Comparison of ENCODE assay signal across 22 mouse cellular contexts in the genomic region with DNA sequence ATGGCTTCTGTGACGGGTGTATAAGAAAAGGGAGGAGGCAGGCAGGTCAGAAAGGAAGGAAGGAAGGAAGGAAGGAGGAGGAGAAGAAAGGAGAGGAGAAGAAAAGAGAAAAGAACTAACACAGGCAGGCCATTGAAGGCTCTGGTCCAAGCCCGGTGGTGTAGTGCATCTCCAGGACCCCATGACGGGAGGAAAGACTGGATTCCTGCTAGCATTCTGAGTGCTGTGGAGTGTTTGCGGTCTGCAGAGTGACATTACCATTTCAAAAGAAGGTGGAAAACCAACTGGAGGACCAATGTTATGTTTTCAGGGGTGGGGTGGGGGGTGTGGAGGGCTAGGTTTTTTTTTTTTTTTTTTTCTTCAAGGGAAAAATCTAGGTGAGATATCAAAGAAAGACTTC. TPM values are rescaled to one million over a fixed set of nuclear protein-coding genes. Genes with fewer than 3 reads are reported as not detected.
DNase-seq lines count a peak whose midpoint lies in the region; ATAC-seq and TF ChIP-seq lines count a peak whose summit lies in the region.
"Had no signal": no experiment of that assay in that cellular context is flagged by ENCODE, and none has a peak within 500 bp of the region (broad histone marks: within the 10 kb centered on the region; RNA-seq: fewer than 3 reads in every experiment).

No protein-coding gene starts in this region.

- H3K27ac ChIP-seq in ES-E14 (ENCODE audit: insufficient read depth, low read depth, low read length, poor library complexity, severe bottlenecking), result no peak overlapping the region
- no peak overlapping the region for H3K27ac ChIP-seq in hindbrain, embryonic 11.5 days (ENCODE audit: low read depth, low read length)
- H3K27ac ChIP-seq: embryonic facial prominence, embryonic 13.5 days; embryonic facial prominence, embryonic 15.5 days; forebrain, embryonic 10.5 days; forebrain, embryonic 12.5 days had no signal

- ATAC-seq in hindbrain, embryonic 11.5 days (ENCODE audit: low FRiP score), result no peak
- ATAC-seq: forebrain, embryonic 14.5 days; forebrain, embryonic 16.5 days had no signal

- in situ Hi-C loops in ES-E14 (cut with MboI; ENCODE audit: low sequenced_read_pairs in 2 of 2, unreplicated experiment in 2 of 2), result loop anchor here in 1 of 2 experiments (25.0 kb wide), 1 partner anchor 1640 kb away; the partner anchor contains the start of gene Cct2

- no peak overlapping the region for H3K4me2 ChIP-seq in hindbrain, embryonic 11.5 days (replicated peaks; ENCODE audit: low read depth, low read length)
- H3K4me2 ChIP-seq: embryonic facial prominence, embryonic 13.5 days; embryonic facial prominence, embryonic 15.5 days; forebrain, embryonic 12.5 days had no signal

- peaks cover 2 to 3% of the 10 kb centered on the region in 2 experiments; a peak in 2 of 4 replicates for H3K4me1 ChIP-seq in ES-E14 (ENCODE audit: control insufficient read depth in 2 of 2, insufficient read depth in 2 of 2, low read length in 2 of 2, poor library complexity in 1 of 2)
- H3K4me1 ChIP-seq in hindbrain, embryonic 11.5 days (replicated peaks; ENCODE audit: control insufficient read depth, insufficient read depth, low read length), result no peaks in the 10 kb centered on the region
- H3K4me1 ChIP-seq: embryonic facial prominence, embryonic 13.5 days; embryonic facial prominence, embryonic 15.5 days; forebrain, embryonic 10.5 days; forebrain, embryonic 12.5 days had no signal

- intact Hi-C loops in heart, postnatal 10 days (cut with DNase I), result no loop called here

- H3K27me3 ChIP-seq in hindbrain, embryonic 11.5 days (ENCODE audit: control insufficient read depth, insufficient read depth, low read length), result no peaks in the 10 kb centered on the region
- H3K27me3 ChIP-seq: embryonic facial prominence, embryonic 13.5 days; embryonic facial prominence, embryonic 15.5 days; forebrain, embryonic 12.5 days had no signal

- H3K4me3 ChIP-seq in ES-E14 (ENCODE audit: insufficient read depth in 1 of 2, low read depth in 1 of 2, low read length in 2 of 2, poor library complexity in 1 of 2, severe bottlenecking in 1 of 2), result no peak overlapping the region
- no peak overlapping the region for H3K4me3 ChIP-seq in hindbrain, embryonic 11.5 days (ENCODE audit: low read depth, low read length)
- H3K4me3 ChIP-seq: embryonic facial prominence, embryonic 13.5 days; embryonic facial prominence, embryonic 15.5 days; erythroblast, embryonic 14.5 days; forebrain, embryonic 10.5 days; forebrain, embryonic 12.5 days had no signal

- no peaks in the 10 kb centered on the region for H3K9me3 ChIP-seq in ES-E14 (ENCODE audit: control insufficient read depth, insufficient read depth, low read depth, low read length)
- H3K9me3 ChIP-seq in hindbrain, embryonic 11.5 days (ENCODE audit: control insufficient read depth, low read length), result no peaks in the 10 kb centered on the region
- H3K9me3 ChIP-seq: embryonic facial prominence, embryonic 13.5 days; embryonic facial prominence, embryonic 15.5 days; forebrain, embryonic 10.5 days; forebrain, embryonic 12.5 days had no signal

- 81% methylated on average over 4 of the region's 4 CpGs for WGBS in hindbrain, embryonic 11.5 days

- peaks cover 10% of the 10 kb centered on the region for H3K36me3 ChIP-seq in ES-E14 (ENCODE audit: control insufficient read depth, insufficient read depth, low read length, poor library complexity, severe bottlenecking)
- no peaks in the 10 kb centered on the region for H3K36me3 ChIP-seq in hindbrain, embryonic 11.5 days (ENCODE audit: control insufficient read depth, insufficient read depth, low read length)

- no peak overlapping the region for H3K9ac ChIP-seq in ES-E14 (ENCODE audit: insufficient read depth, low read depth, low read length, poor library complexity, severe bottlenecking)
- no peak overlapping the region for H3K9ac ChIP-seq in hindbrain, embryonic 11.5 days (ENCODE audit: low read depth, low read length)
- H3K9ac ChIP-seq: embryonic facial prominence, embryonic 13.5 days; embryonic facial prominence, embryonic 15.5 days; forebrain, embryonic 12.5 days had no signal

- DNase-seq in ES-CJ7 (ENCODE audit: low read depth, low spot score) (peak; percentile 67), ES-E14 (ENCODE audit: low read depth, low spot score) (peak; percentile 25), ZHBTc4 (ENCODE audit: low read depth, low spot score) (peak; percentile 60)
- DNase-seq in heart, postnatal 10 days, result no peak
- DNase-seq in hindbrain, embryonic 11.5 days (ENCODE audit: low spot score), result no peak
- DNase-seq: adrenal gland, adult 2 months; adrenal gland, postnatal 10 days; adrenal gland, postnatal 25 days; cerebellum, adult 11 months; cerebellum, adult 18-20 months; cerebellum, adult 8-10 months; cerebellum, adult 9-11 months; cerebellum, postnatal 14 days; cerebellum, postnatal 36 days; embryo, embryonic 11 days had no signal

TF ChIP-seq in ES-E14, 5 proteins besides CTCF, POLR2A, EP300 and RAD21:
- TF ChIP-seq ZNF384 (IDR thresholded peaks at IDR 0.05; ENCODE audit: low read depth, low read length) (peak; percentile 84), CHD2 (IDR thresholded peaks at IDR 0.05; ENCODE audit: low read depth, low read length) (no peak), ZC3H11A (IDR thresholded peaks at IDR 0.05; ENCODE audit: borderline replicate concordance, low read depth, low read length) (no peak), MAFK (IDR thresholded peaks at IDR 0.05; ENCODE audit: insufficient read depth, low read depth, low read length) (no peak), HCFC1 (IDR thresholded peaks at IDR 0.05; ENCODE audit: borderline replicate concordance, insufficient read depth, low read length) (no peak)

RNA-seq across cellular contexts. Expression of gene Zfc3h1, which starts 37.2 kb away (rescaled TPM):
- total RNA-seq in ES-E14 (2012; rRNA removed), result 27.0 and 31.3 TPM in 2 replicates
- total RNA-seq in heart, postnatal 10 days (2021), result 10 to 100 TPM; 23.4 to 24.5 TPM
- 22.0 and 31.0 TPM in 2 replicates for polyA plus RNA-seq in hindbrain, embryonic 11.5 days (2014; fragmentation: Nextera tagmentation; extraction: Ambion mirVana)

RNA-seq across cellular contexts. Expression of gene Thap2, which starts 37.7 kb away (rescaled TPM):
- total RNA-seq in ES-E14 (2012; rRNA removed), result 4.4 and 7.5 TPM in 2 replicates
- total RNA-seq in heart, postnatal 10 days (2021), result 1 to 10 TPM; 6.5 to 8.2 TPM
- 26.8 and 31.1 TPM in 2 replicates for polyA plus RNA-seq in hindbrain, embryonic 11.5 days (2014; fragmentation: Nextera tagmentation; extraction: Ambion mirVana)

RNA-seq across cellular contexts. Expression of gene Tmem19, which starts 59.7 kb away (rescaled TPM):
- total RNA-seq in ES-E14 (2012; rRNA removed), result 30.9 and 43.2 TPM in 2 replicates
- 10 to 100 TPM; 16.0 to 20.7 TPM for total RNA-seq in heart, postnatal 10 days (2021)
- 35.7 and 39.1 TPM in 2 replicates for polyA plus RNA-seq in hindbrain, embryonic 11.5 days (2014; fragmentation: Nextera tagmentation; extraction: Ambion mirVana)

Comparison
In these comparisons a context has a peak if more than half of its experiments do, and no peak if none do; other contexts are left out.
1. DNase-seq: peak in ES-CJ7 (single experiment), ES-E14 (single experiment) and ZHBTc4 (single experiment); none in heart, postnatal 10 days (0 of 2) and hindbrain, embryonic 11.5 days (single experiment).